Comparison of ENCODE assay signal across 8 mouse cellular contexts in genomic region chr17:80801451-80801983, GRCm38 (mm10).
DNase-seq lines count a peak whose midpoint lies in the region; ATAC-seq lines count a peak whose summit lies in the region.

No protein-coding gene starts in this region.

- H3K36me3 ChIP-seq in hindbrain, embryonic 10.5 days = no peaks in the 10 kb centered on the region
- H3K36me3 ChIP-seq in hindbrain, embryonic 13.5 days = no peaks in the 10 kb centered on the region

- no peak overlapping the region for H3K9ac ChIP-seq in hindbrain, embryonic 13.5 days

- peaks cover 20% of the 10 kb centered on the region for H3K4me1 ChIP-seq in hindbrain, embryonic 10.5 days (replicated peaks)
- H3K4me1 ChIP-seq in hindbrain, embryonic 13.5 days (replicated peaks) = peaks cover 14% of the 10 kb centered on the region

- H3K4me2 ChIP-seq in hindbrain, embryonic 13.5 days = no peak overlapping the region

- no peaks in the 10 kb centered on the region for H3K27me3 ChIP-seq in hindbrain, embryonic 10.5 days (ENCODE audit: insufficient read depth, poor library complexity, severe bottlenecking)
- H3K27me3 ChIP-seq in hindbrain, embryonic 13.5 days = no peaks in the 10 kb centered on the region

- WGBS in hindbrain, embryonic 10.5 days = 54% methylated on average over 16 of the region's 16 CpGs
- WGBS in hindbrain, embryonic 13.5 days = 58% methylated on average over 16 of the region's 16 CpGs

- DNase-seq in hindbrain, embryonic 10.5 days (ENCODE audit: low spot score) = no peak
- DNase-seq in cerebellum, adult 18-20 months = peak; percentile 83 to 86
- DNase-seq in frontal cortex, postnatal 36 days (ENCODE audit: low spot score in 2 of 2) = peak; percentile 87 to 94
- DNase-seq in left cerebral cortex, adult 9 months (ENCODE audit: low spot score in 2 of 2) = peak; percentile 77 to 90
- DNase-seq in testis, postnatal 14 days (ENCODE audit: low spot score) = peak; percentile 62

- no peaks in the 10 kb centered on the region for H3K9me3 ChIP-seq in hindbrain, embryonic 10.5 days
- H3K9me3 ChIP-seq in hindbrain, embryonic 13.5 days = no peaks in the 10 kb centered on the region

- peak overlapping the region; percentile 64; the same call in 1 of the 2 replicates for H3K27ac ChIP-seq in hindbrain, embryonic 10.5 days
- no peak overlapping the region for H3K27ac ChIP-seq in hindbrain, embryonic 13.5 days

- ATAC-seq in hindbrain, embryonic 13.5 days (ENCODE audit: low FRiP score) = no peak
- ATAC-seq in inflammation-experienced regulatory T-cells, adult 6 months = peak; percentile 56
- peak; percentile 62 for ATAC-seq in megakaryocyte progenitor cell, adult 5-6 weeks (replicated peaks; ENCODE audit: poor library complexity)

- H3K4me3 ChIP-seq in hindbrain, embryonic 10.5 days = no peak overlapping the region
- no peak overlapping the region for H3K4me3 ChIP-seq in hindbrain, embryonic 13.5 days
